In genomic region chr13:32493309-32493708, GRCm38 (mm10) we compare ENCODE assay signal across 7 mouse cellular contexts.
DNase-seq lines count a peak whose midpoint lies in the region; ATAC-seq and TF ChIP-seq lines count a peak whose summit lies in the region.

No protein-coding gene starts in this region.

- no peak overlapping the region for H3ac ChIP-seq in C2C12 (ENCODE audit: control insufficient read depth, insufficient read length, low read depth)

- peak; percentile 86 for DNase-seq in 3T3-L1 (ENCODE audit: low read depth, low spot score)
- peak; percentile 17 to 25 for DNase-seq in cerebellum, adult 2 months
- DNase-seq in gastrocnemius, adult 2 months: peak; percentile 72
- DNase-seq in kidney, postnatal 10 days: peak; percentile 83
- peak; percentile 78 for DNase-seq in limb, embryonic 14.5 days (ENCODE audit: low spot score)
- peak; percentile 65 for DNase-seq in right cerebral cortex, postnatal 4 days

- H3K36me3 ChIP-seq in C2C12 (ENCODE audit: control insufficient read depth, insufficient read depth): no peaks in the 10 kb centered on the region
- H3K36me3 ChIP-seq in limb, embryonic 14.5 days (ENCODE audit: control insufficient read depth, insufficient read depth, low read length): no peaks in the 10 kb centered on the region

- 0 out of 2 replicates have a peak, but pooled peaks have one; percentile 20 for ATAC-seq in limb, embryonic 14.5 days (ENCODE audit: low FRiP score, low read depth)

- H3K4me2 ChIP-seq in limb, embryonic 14.5 days (replicated peaks; ENCODE audit: low read depth, low read length, severe bottlenecking): no peak overlapping the region

- no peaks in the 10 kb centered on the region for H3K79me2 ChIP-seq in C2C12 (ENCODE audit: control insufficient read depth, insufficient read depth)

- intact Hi-C loops in gastrocnemius, adult 2 months (cut with DNase I): loop anchor here (2.0 to 5.0 kb wide), 5 partner anchors 83 to 691 kb away; no protein-coding TSS in a partner anchor

- no peak for TF ChIP-seq POLR2A in cerebellum, adult 2 months (IDR thresholded peaks at IDR 0.05; ENCODE audit: borderline replicate concordance, insufficient read depth, low read length)
- TF ChIP-seq POLR2A in limb, embryonic 14.5 days (IDR thresholded peaks at IDR 0.05; ENCODE audit: borderline replicate concordance, extremely low read depth, insufficient read depth, insufficient read length): no peak

- no peak overlapping the region for H3K9ac ChIP-seq in limb, embryonic 14.5 days (ENCODE audit: low read depth, low read length, severe bottlenecking)

- H3K4me3 ChIP-seq in C2C12 (ENCODE audit: insufficient read depth, poor library complexity, severe bottlenecking): no peak overlapping the region
- no peak overlapping the region for H3K4me3 ChIP-seq in cerebellum, adult 2 months (replicated peaks; ENCODE audit: insufficient read depth, low read depth, low read length)
- H3K4me3 ChIP-seq in gastrocnemius, adult 2 months: peak overlapping the region; percentile 58
- H3K4me3 ChIP-seq in limb, embryonic 14.5 days (replicated peaks; ENCODE audit: low read length): no peak overlapping the region

- H3K4me1 ChIP-seq in cerebellum, adult 2 months (ENCODE audit: control insufficient read depth, insufficient read depth, low read length): peaks cover 3% of the 10 kb centered on the region
- peaks cover 36% of the 10 kb centered on the region for H3K4me1 ChIP-seq in limb, embryonic 14.5 days (ENCODE audit: control insufficient read depth, insufficient read depth, low read length)

- peak; percentile 74 for TF ChIP-seq CTCF in C2C12 (IDR thresholded peaks at IDR 0.05; ENCODE audit: control insufficient read depth, insufficient read depth, insufficient read length)
- TF ChIP-seq CTCF in cerebellum, adult 2 months (IDR thresholded peaks at IDR 0.05; ENCODE audit: borderline replicate concordance, insufficient read depth, low read depth, low read length): peak; percentile 63; the same call in 1 of the 2 replicates
- TF ChIP-seq CTCF in gastrocnemius, adult 2 months (IDR thresholded peaks at IDR 0.05): peak; percentile 92

- WGBS in cerebellum, adult 2 months: 40% methylated on average over 7 of the region's 7 CpGs
- WGBS in limb, embryonic 14.5 days: 9% methylated on average over 7 of the region's 7 CpGs

- H3K9me3 ChIP-seq in limb, embryonic 14.5 days (ENCODE audit: control insufficient read depth, low read length): no peaks in the 10 kb centered on the region

- no peaks in the 10 kb centered on the region for H3K79me3 ChIP-seq in C2C12 (ENCODE audit: low read depth)

- no peaks in the 10 kb centered on the region for H3K27me3 ChIP-seq in C2C12 (ENCODE audit: control insufficient read depth, insufficient read depth, insufficient read length)
- no peaks in the 10 kb centered on the region for H3K27me3 ChIP-seq in cerebellum, adult 2 months (ENCODE audit: control insufficient read depth, insufficient read depth, low read length)
- H3K27me3 ChIP-seq in limb, embryonic 14.5 days (ENCODE audit: control insufficient read depth, insufficient read depth, low read length): no peaks in the 10 kb centered on the region; the same call in 1 of the 2 replicates

- no peak overlapping the region for H3K27ac ChIP-seq in cerebellum, adult 2 months (ENCODE audit: insufficient read depth, low read length)
- peak overlapping the region; percentile 62 for H3K27ac ChIP-seq in gastrocnemius, adult 2 months
- H3K27ac ChIP-seq in limb, embryonic 14.5 days (replicated peaks; ENCODE audit: low read depth, low read length): no peak overlapping the region

TF ChIP-seq in C2C12, 6 proteins besides CTCF, POLR2A, EP300 and RAD21:
- TF ChIP-seq MYOD1 (IDR thresholded peaks at IDR 0.05; ENCODE audit: control insufficient read depth, insufficient read length, low read depth) (no peak), FOSL1 (IDR thresholded peaks at IDR 0.05; ENCODE audit: insufficient read depth, low read length, poor library complexity, severe bottlenecking) (no peak), MYOG (IDR thresholded peaks at IDR 0.05; ENCODE audit: control insufficient read depth, extremely low read depth, insufficient read length) (no peak), MAX (IDR thresholded peaks at IDR 0.05) (no peak), USF1 (IDR thresholded peaks at IDR 0.05; ENCODE audit: low read depth) (no peak), CEBPB (IDR thresholded peaks at IDR 0.05; ENCODE audit: low read depth) (no peak)

Comparison
In these comparisons a context has a peak if more than half of its experiments do, and no peak if none do; other contexts are left out.
1. DNase-seq: peak in every context shown above with its lines; median percentile 86 in 3T3-L1; 83 in kidney, postnatal 10 days; 78 in limb, embryonic 14.5 days; 72 in gastrocnemius, adult 2 months; 65 in right cerebral cortex, postnatal 4 days; 21 in cerebellum, adult 2 months.